Mouse (Mus musculus): ENCODE results near the gene Ppp2r2d. TPM values are rescaled to one million over a fixed set of nuclear protein-coding genes. Genes with fewer than 3 reads are reported as not detected.

Gene Ppp2r2d
- polyA plus RNA-seq, 1 experiment from 2014 or later = 34.9 TPM

GRCm38 (mm10) chr7:138906441-138906840 is 60.6 kb downstream of the Ppp2r2d start:
- Histone ChIP-seq H3K27me3 (ENCODE audit: control insufficient read depth, insufficient read depth, low read length) (no peaks in the 10 kb centered on the region), H3K4me3 (ENCODE audit: low read depth, low read length) (peak overlapping the region; percentile 52), H3K27ac (ENCODE audit: low read length) (no peak overlapping the region), H3K9ac (replicated peaks; ENCODE audit: low read depth, low read length) (no peak overlapping the region), H3K36me3 (ENCODE audit: control insufficient read depth, insufficient read depth, low read length) (no peaks in the 10 kb centered on the region), H3K9me3 (ENCODE audit: control insufficient read depth, low read depth, low read length) (no peaks in the 10 kb centered on the region), H3K4me1 (ENCODE audit: control insufficient read depth, insufficient read depth, low read length) (peaks cover 16% of the 10 kb centered on the region; the same call in 1 of the 2 replicates), H3K4me2 (replicated peaks; ENCODE audit: low read depth, low read length) (peak overlapping the region; percentile 70)
- WGBS = 65% methylated on average over 1 of the region's 1 CpGs
- ATAC-seq (ENCODE audit: insufficient number of reproducible peaks, insufficient read depth, low FRiP score, low read depth) = no peak

- no peaks in the 10 kb centered on the region for H3K9me3 ChIP-seq (ENCODE audit: control insufficient read depth, low read depth, low read length)
- H3K27me3 ChIP-seq (ENCODE audit: control insufficient read depth, insufficient read depth, low read length) = no peaks in the 10 kb centered on the region
- peak overlapping the region; percentile 52 for H3K4me3 ChIP-seq (ENCODE audit: low read depth, low read length)
- H3K36me3 ChIP-seq (ENCODE audit: control insufficient read depth, insufficient read depth, low read length) = no peaks in the 10 kb centered on the region
- no peak for ATAC-seq (ENCODE audit: insufficient number of reproducible peaks, insufficient read depth, low FRiP score, low read depth)
- peaks cover 16% of the 10 kb centered on the region; the same call in 1 of the 2 replicates for H3K4me1 ChIP-seq (ENCODE audit: control insufficient read depth, insufficient read depth, low read length)
- 7% methylated on average over 7 of the region's 7 CpGs for WGBS
- H3K4me2 ChIP-seq (replicated peaks; ENCODE audit: low read depth, low read length) = peak overlapping the region; percentile 70
- H3K27ac ChIP-seq (ENCODE audit: low read length) = no peak overlapping the region
- H3K9ac ChIP-seq (replicated peaks; ENCODE audit: low read depth, low read length) = no peak overlapping the region
Measured at GRCm38 (mm10) chr7:138907043-138907442, 61.2 kb downstream of the Ppp2r2d start.

GRCm38 (mm10) chr7:138907976-138908375 is 62.1 kb downstream of the Ppp2r2d start:
- no peaks in the 10 kb centered on the region for H3K9me3 ChIP-seq (ENCODE audit: control insufficient read depth, low read depth, low read length)
- peak overlapping the region; percentile 73; the same call in 1 of the 2 replicates for H3K9ac ChIP-seq (replicated peaks; ENCODE audit: low read depth, low read length)
- H3K4me3 ChIP-seq (ENCODE audit: low read depth, low read length) = peak overlapping the region; percentile 52
- H3K36me3 ChIP-seq (ENCODE audit: control insufficient read depth, insufficient read depth, low read length) = no peaks in the 10 kb centered on the region
- H3K4me1 ChIP-seq (ENCODE audit: control insufficient read depth, insufficient read depth, low read length) = peaks cover 16% of the 10 kb centered on the region; the same call in 1 of the 2 replicates
- peak overlapping the region; percentile 70 for H3K4me2 ChIP-seq (replicated peaks; ENCODE audit: low read depth, low read length)
- H3K27ac ChIP-seq (ENCODE audit: low read length) = no peak overlapping the region
- 62% methylated on average over 5 of the region's 5 CpGs for WGBS
- ATAC-seq (ENCODE audit: insufficient number of reproducible peaks, insufficient read depth, low FRiP score, low read depth) = no peak
- H3K27me3 ChIP-seq (ENCODE audit: control insufficient read depth, insufficient read depth, low read length) = no peaks in the 10 kb centered on the region

- H3K27me3 ChIP-seq (ENCODE audit: control insufficient read depth, insufficient read depth, low read length) = no peaks in the 10 kb centered on the region
- peak overlapping the region; percentile 52 for H3K4me3 ChIP-seq (ENCODE audit: low read depth, low read length)
- no peaks in the 10 kb centered on the region for H3K36me3 ChIP-seq (ENCODE audit: control insufficient read depth, insufficient read depth, low read length)
- peak overlapping the region; percentile 73 for H3K9ac ChIP-seq (replicated peaks; ENCODE audit: low read depth, low read length)
- peak overlapping the region; percentile 70 for H3K4me2 ChIP-seq (replicated peaks; ENCODE audit: low read depth, low read length)
- peak overlapping the region; percentile 74; the same call in 1 of the 2 replicates for H3K27ac ChIP-seq (ENCODE audit: low read length)
- no peaks in the 10 kb centered on the region for H3K9me3 ChIP-seq (ENCODE audit: control insufficient read depth, low read depth, low read length)
- 6% methylated on average over 10 of the region's 10 CpGs for WGBS
- peaks cover 16% of the 10 kb centered on the region; the same call in 1 of the 2 replicates for H3K4me1 ChIP-seq (ENCODE audit: control insufficient read depth, insufficient read depth, low read length)
- no peak for ATAC-seq (ENCODE audit: insufficient number of reproducible peaks, insufficient read depth, low FRiP score, low read depth)
Measured at GRCm38 (mm10) chr7:138908768-138909276, 62.9 kb downstream of the Ppp2r2d start.

- ATAC-seq (ENCODE audit: insufficient number of reproducible peaks, insufficient read depth, low FRiP score, low read depth) = peak; percentile 95
- WGBS = under 1% methylated on average over 65 of the region's 66 CpGs
- H3K4me1 ChIP-seq (ENCODE audit: control insufficient read depth, insufficient read depth, low read length) = peaks cover 16% of the 10 kb centered on the region; the same call in 1 of the 2 replicates
- H3K36me3 ChIP-seq (ENCODE audit: control insufficient read depth, insufficient read depth, low read length) = no peaks in the 10 kb centered on the region
- peak within 1 kb of the TSS; percentile 52 for H3K4me3 ChIP-seq (ENCODE audit: low read depth, low read length)
- peak within 1 kb of the TSS; percentile 70 for H3K4me2 ChIP-seq (replicated peaks; ENCODE audit: low read depth, low read length)
- peak within 1 kb of the TSS; percentile 73 for H3K9ac ChIP-seq (replicated peaks; ENCODE audit: low read depth, low read length)
- no peaks in the 10 kb centered on the region for H3K9me3 ChIP-seq (ENCODE audit: control insufficient read depth, low read depth, low read length)
- H3K27me3 ChIP-seq (ENCODE audit: control insufficient read depth, insufficient read depth, low read length) = no peaks in the 10 kb centered on the region
- peak within 1 kb of the TSS; percentile 74; the same call in 1 of the 2 replicates for H3K27ac ChIP-seq (ENCODE audit: low read length)
Measured at GRCm38 (mm10) chr7:138909277-138910192, 63.7 kb downstream of the Ppp2r2d start, which contains the start of gene Bnip3. Gene Bnip3, minus strand, starts transcription at chr7:138909519.

- 16% methylated on average over 7 of the region's 7 CpGs for WGBS
- Histone ChIP-seq H3K9me3 (ENCODE audit: control insufficient read depth, low read depth, low read length) (no peaks in the 10 kb centered on the region), H3K27ac (ENCODE audit: low read length) (peak overlapping the region; percentile 74; the same call in 1 of the 2 replicates), H3K4me2 (replicated peaks; ENCODE audit: low read depth, low read length) (peak overlapping the region; percentile 70), H3K9ac (replicated peaks; ENCODE audit: low read depth, low read length) (peak overlapping the region; percentile 25; the same call in 1 of the 2 replicates), H3K36me3 (ENCODE audit: control insufficient read depth, insufficient read depth, low read length) (no peaks in the 10 kb centered on the region), H3K4me1 (ENCODE audit: control insufficient read depth, insufficient read depth, low read length) (peaks cover 16% of the 10 kb centered on the region; the same call in 1 of the 2 replicates), H3K4me3 (ENCODE audit: low read depth, low read length) (peak overlapping the region; percentile 52), H3K27me3 (ENCODE audit: control insufficient read depth, insufficient read depth, low read length) (no peaks in the 10 kb centered on the region)
- no peak for ATAC-seq (ENCODE audit: insufficient number of reproducible peaks, insufficient read depth, low FRiP score, low read depth)
Measured at GRCm38 (mm10) chr7:138910193-138910562, 64.3 kb downstream of the Ppp2r2d start.

- 66% methylated on average over 3 of the region's 3 CpGs for WGBS
- H3K36me3 ChIP-seq (ENCODE audit: control insufficient read depth, insufficient read depth, low read length) = no peaks in the 10 kb centered on the region
- H3K27me3 ChIP-seq (ENCODE audit: control insufficient read depth, insufficient read depth, low read length) = no peaks in the 10 kb centered on the region
- H3K4me1 ChIP-seq (ENCODE audit: control insufficient read depth, insufficient read depth, low read length) = peaks cover 6% of the 10 kb centered on the region; the same call in 1 of the 2 replicates
- H3K9me3 ChIP-seq (ENCODE audit: control insufficient read depth, low read depth, low read length) = no peaks in the 10 kb centered on the region
- no peak overlapping the region for H3K4me3 ChIP-seq (ENCODE audit: low read depth, low read length)
- no peak overlapping the region for H3K27ac ChIP-seq (ENCODE audit: low read length)
- no peak overlapping the region for H3K4me2 ChIP-seq (replicated peaks; ENCODE audit: low read depth, low read length)
- no peak for ATAC-seq (ENCODE audit: insufficient number of reproducible peaks, insufficient read depth, low FRiP score, low read depth)
- H3K9ac ChIP-seq (replicated peaks; ENCODE audit: low read depth, low read length) = no peak overlapping the region
Measured at GRCm38 (mm10) chr7:138913616-138914015, 67.7 kb downstream of the Ppp2r2d start.

- H3K4me1 ChIP-seq (ENCODE audit: control insufficient read depth, insufficient read depth, low read length) = peaks cover 6% of the 10 kb centered on the region; the same call in 1 of the 2 replicates
- ATAC-seq (ENCODE audit: insufficient number of reproducible peaks, insufficient read depth, low FRiP score, low read depth) = peak; percentile 80
- peak overlapping the region; percentile 25 for H3K4me3 ChIP-seq (ENCODE audit: low read depth, low read length)
- H3K27ac ChIP-seq (ENCODE audit: low read length) = peak overlapping the region; percentile 71
- 1% methylated on average over 26 of the region's 26 CpGs for WGBS
- no peak overlapping the region for H3K9ac ChIP-seq (replicated peaks; ENCODE audit: low read depth, low read length)
- H3K4me2 ChIP-seq (replicated peaks; ENCODE audit: low read depth, low read length) = peak overlapping the region; percentile 73
- H3K36me3 ChIP-seq (ENCODE audit: control insufficient read depth, insufficient read depth, low read length) = no peaks in the 10 kb centered on the region
- no peaks in the 10 kb centered on the region for H3K27me3 ChIP-seq (ENCODE audit: control insufficient read depth, insufficient read depth, low read length)
- no peaks in the 10 kb centered on the region for H3K9me3 ChIP-seq (ENCODE audit: control insufficient read depth, low read depth, low read length)
Measured at GRCm38 (mm10) chr7:138919156-138919944, 73.5 kb downstream of the Ppp2r2d start.
